Mouse (Mus musculus) liver, adult 2 months (tissue): ENCODE measurements around the gene Ddx52. TPM values are rescaled to one million over a fixed set of nuclear protein-coding genes. Genes with fewer than 3 reads are reported as not detected.

ENCODE experiments used
- DNase-seq: peaks from one replicate; pipeline ENCODE4 v3.0.0-alpha.2; 2011; ENCODE audit warnings: low read depth, low spot score; ENCODE audit errors: extremely low read depth
- H3K27ac ChIP-seq: fragments of 200-500 bp; replicated peaks from 2 replicates; pipeline ENCODE4 v1.5.1; 2012; ENCODE audit warnings: low read depth, mild to moderate bottlenecking, control low read depth, inconsistent platforms, low read length; ENCODE audit not compliant: insufficient read depth
- H3K27me3 ChIP-seq: fragments of 200-500 bp; 2 replicates; pipeline ENCODE4 v1.6.1; 2012; ENCODE audit warnings: mild to moderate bottlenecking, moderate library complexity, low read length, inconsistent platforms; ENCODE audit not compliant: control insufficient read depth, insufficient read depth
- H3K36me3 ChIP-seq: fragments of 200-500 bp; 2 replicates; pipeline ENCODE4 v1.6.1; 2012; ENCODE audit warnings: low read length, inconsistent platforms; ENCODE audit not compliant: control insufficient read depth, insufficient read depth
- H3K4me1 ChIP-seq: fragments of 200-500 bp; 2 replicates; pipeline ENCODE4 v1.6.1; 2011; ENCODE audit warnings: low read length; ENCODE audit not compliant: control insufficient read depth, insufficient read depth
- H3K4me3 ChIP-seq: fragments of 200-500 bp; 2 replicates; pipeline ENCODE4 v1.5.1; 2011; ENCODE audit warnings: low read depth, mild to moderate bottlenecking, control low read depth, low read length, moderate library complexity; ENCODE audit not compliant: insufficient read depth
- H3K79me2 ChIP-seq: fragments of 200-500 bp; 2 replicates; pipeline ENCODE4 v1.6.1; 2012; ENCODE audit warnings: inconsistent platforms, mild to moderate bottlenecking, low read length, moderate library complexity; ENCODE audit not compliant: control insufficient read depth, insufficient read depth
- H3K9ac ChIP-seq: fragments of 200-500 bp; 2 replicates; pipeline ENCODE4 v1.6.1; 2012; ENCODE audit warnings: low read depth, mild to moderate bottlenecking, control low read depth, inconsistent platforms, low read length
- CTCF ChIP-seq: fragments of 200-500 bp; IDR thresholded peaks from 2 replicates; pipeline ENCODE4 v1.5.1; 2011; ENCODE audit warnings: low read depth, low read length, control low read depth
- POLR2A ChIP-seq: fragments of 200-500 bp; IDR thresholded peaks from 2 replicates; pipeline ENCODE4 v1.6.1; 2011; ENCODE audit warnings: low read length, control low read depth; ENCODE audit not compliant: insufficient read depth; ENCODE audit errors: extremely low read depth
- WGBS: fragments of 180-500 bp; shearing (Covaris S2); methylation state at CpG from one replicate; pipeline ENCODE4 v1.1.7; 2018; 5-methylcytosine and 5-hydroxymethylcytosine counted together
- polyA plus RNA-seq: library from polyadenylated mRNA; depleted of rRNA; stranded (reverse); fragments of >200 nt; gene quantifications from 2 replicates; pipeline ENCODE4 v1.2.3, GENCODE M21; 2012
- total RNA-seq: library from RNA; depleted of rRNA; stranded (reverse); fragments of >200 nt; gene quantifications from 2 replicates; pipeline ENCODE4 v1.2.3, GENCODE M21; 2014

Ddx52 gene
- total and polyA plus RNA-seq, 2 experiments = 2.7 to 12.0 TPM

GRCm38 (mm10) chr11:83932506-83933106 lies 9.3 kb upstream of the Ddx52 start:
- WGBS = 18% methylated on average over 10 of the region's 10 CpGs
- no peaks in the 10 kb centered on the region for H3K36me3 ChIP-seq
- H3K79me2 ChIP-seq = no peaks in the 10 kb centered on the region
- H3K4me3 ChIP-seq = no peak overlapping the region
- no peaks in the 10 kb centered on the region for H3K27me3 ChIP-seq
- peak overlapping the region; percentile 31; the same call in 1 of the 2 replicates for H3K27ac ChIP-seq
- peak; percentile 86 for DNase-seq
- peaks cover 8% of the 10 kb centered on the region; the same call in 1 of the 2 replicates for H3K4me1 ChIP-seq
- H3K9ac ChIP-seq = no peak overlapping the region
- no peak for TF ChIP-seq CTCF
- TF ChIP-seq POLR2A = no peak

GRCm38 (mm10) chr11:83933376-83933775 lies 8.5 kb upstream of the Ddx52 start:
- no peak for DNase-seq
- no peaks in the 10 kb centered on the region for H3K27me3 ChIP-seq
- 55% methylated on average over 4 of the region's 4 CpGs for WGBS
- H3K36me3 ChIP-seq = no peaks in the 10 kb centered on the region
- no peak overlapping the region for H3K9ac ChIP-seq
- no peak overlapping the region for H3K27ac ChIP-seq
- peaks cover 8% of the 10 kb centered on the region; the same call in 1 of the 2 replicates for H3K4me1 ChIP-seq
- no peak overlapping the region for H3K4me3 ChIP-seq
- TF ChIP-seq CTCF (no peak), POLR2A (no peak)
- H3K79me2 ChIP-seq = no peaks in the 10 kb centered on the region

- Histone ChIP-seq H3K4me1 (peaks cover 5% of the 10 kb centered on the region; the same call in 1 of the 2 replicates), H3K9ac (no peak overlapping the region), H3K36me3 (no peaks in the 10 kb centered on the region), H3K27ac (no peak overlapping the region), H3K27me3 (no peaks in the 10 kb centered on the region), H3K4me3 (no peak overlapping the region), H3K79me2 (no peaks in the 10 kb centered on the region)
- TF ChIP-seq POLR2A (no peak), CTCF (peak; percentile 92)
- peak; percentile 67 for DNase-seq
- 5% methylated on average over 7 of the region's 7 CpGs for WGBS
These were observed 5.7 kb upstream of the Ddx52 start for GRCm38 (mm10) chr11:83935986-83936665.

GRCm38 (mm10) chr11:83938556-83938955 lies 3.3 kb upstream of the Ddx52 start:
- H3K36me3 ChIP-seq = no peaks in the 10 kb centered on the region
- TF ChIP-seq CTCF (no peak), POLR2A (no peak)
- H3K27ac ChIP-seq = no peak overlapping the region
- 80% methylated on average over 8 of the region's 8 CpGs for WGBS
- peaks cover 2% of the 10 kb centered on the region; the same call in 1 of the 2 replicates for H3K4me1 ChIP-seq
- H3K9ac ChIP-seq = no peak overlapping the region
- H3K4me3 ChIP-seq = no peak overlapping the region
- DNase-seq = no peak
- no peaks in the 10 kb centered on the region for H3K79me2 ChIP-seq
- H3K27me3 ChIP-seq = no peaks in the 10 kb centered on the region

- Histone ChIP-seq H3K27me3 (no peaks in the 10 kb centered on the region), H3K79me2 (no peaks in the 10 kb centered on the region), H3K9ac (no peak overlapping the region), H3K27ac (no peak overlapping the region), H3K36me3 (peaks cover 72% of the 10 kb centered on the region), H3K4me3 (no peak overlapping the region), H3K4me1 (no peaks in the 10 kb centered on the region)
- no peak for TF ChIP-seq POLR2A
- no peak for TF ChIP-seq CTCF
- 94% methylated on average over 2 of the region's 2 CpGs for WGBS
- no peak for DNase-seq
These were observed 15.0 kb downstream of the Ddx52 start for GRCm38 (mm10) chr11:83956822-83957221.

GRCm38 (mm10) chr11:83961983-83962382 lies 20.1 kb downstream of the Ddx52 start:
- Histone ChIP-seq H3K9ac (no peak overlapping the region), H3K36me3 (peaks cover 38% of the 10 kb centered on the region), H3K79me2 (peaks cover 3% of the 10 kb centered on the region; the same call in 1 of the 2 replicates), H3K27me3 (no peaks in the 10 kb centered on the region), H3K27ac (no peak overlapping the region), H3K4me1 (peaks cover 3% of the 10 kb centered on the region), H3K4me3 (no peak overlapping the region)
- no peak for TF ChIP-seq CTCF
- no peak for TF ChIP-seq POLR2A
- WGBS = 92% methylated on average over 3 of the region's 3 CpGs
- no peak for DNase-seq
